Mouse (Mus musculus) limb, embryonic 14.5 days (tissue): ENCODE measurements at regions not wholly inside any gene's neighbourhood (a gene's known extent, or its start where the extent isn't known, plus 50 kb on each side); places are given as distances from the start of the nearest gene placed in this dataset.
A peak's percentile ranks its signal among the peaks of the same experiment; 100 is the strongest.

Source experiments
- ATAC-seq: fragments of 200-750 bp; cut with Nextera tagmentation; 2 replicates; pipeline ENCODE4 v1.8.0; 2017; ENCODE audit warnings: low read depth, moderate number of reproducible peaks, moderate TSS enrichment; ENCODE audit not compliant: low FRiP score
- DNase-seq: peaks from one replicate; pipeline ENCODE4 v3.0.0-alpha.2; 2015; ENCODE audit warnings: low spot score
- H3K27ac ChIP-seq: fragments of 300-500 bp; sonication (generic); replicated peaks from 2 replicates; pipeline ENCODE4 v1.5.1; 2014; ENCODE audit warnings: low read depth, mild to moderate bottlenecking, low read length, moderate library complexity, mixed read lengths
- H3K27me3 ChIP-seq: fragments of 300-500 bp; sonication (generic); 2 replicates; pipeline ENCODE4 v1.6.1; 2014; ENCODE audit warnings: low read length, mixed read lengths; ENCODE audit not compliant: control insufficient read depth, insufficient read depth
- H3K36me3 ChIP-seq: fragments of 300-500 bp; sonication (generic); 2 replicates; pipeline ENCODE4 v1.6.1; 2014; ENCODE audit warnings: mild to moderate bottlenecking, low read length, moderate library complexity, mixed read lengths; ENCODE audit not compliant: control insufficient read depth, insufficient read depth
- H3K4me1 ChIP-seq: fragments of 300-500 bp; sonication (generic); 2 replicates; pipeline ENCODE4 v1.6.1; 2014; ENCODE audit warnings: antibody characterized with exemption, low read length, mixed read lengths; ENCODE audit not compliant: control insufficient read depth, insufficient read depth
- H3K4me2 ChIP-seq: fragments of 300-500 bp; sonication (generic); replicated peaks from 2 replicates; pipeline ENCODE4 v1.6.1; 2014; ENCODE audit warnings: low read depth, mild to moderate bottlenecking, low read length, moderate library complexity; ENCODE audit not compliant: severe bottlenecking
- H3K4me3 ChIP-seq: fragments of 300-500 bp; sonication (generic); replicated peaks from 2 replicates; pipeline ENCODE4 v1.5.1; 2014; ENCODE audit warnings: low read length
- H3K9ac ChIP-seq: fragments of 300-500 bp; sonication (generic); 2 replicates; pipeline ENCODE4 v1.6.1; 2014; ENCODE audit warnings: mild to moderate bottlenecking, low read depth, low read length, moderate library complexity; ENCODE audit not compliant: severe bottlenecking
- H3K9me3 ChIP-seq: fragments of 300-500 bp; sonication (generic); 2 replicates; pipeline ENCODE4 v1.6.1; 2016; ENCODE audit warnings: low read length; ENCODE audit not compliant: control insufficient read depth
- POLR2A ChIP-seq: fragments of 200-500 bp; IDR thresholded peaks from 2 replicates; pipeline ENCODE4 v1.8.0; 2012; ENCODE audit warnings: inconsistent platforms, mild to moderate bottlenecking, moderate library complexity, borderline replicate concordance; ENCODE audit not compliant: insufficient read depth, insufficient read length; ENCODE audit errors: extremely low read depth
- WGBS: fragments of 180-500 bp; shearing (Covaris S2); extraction: QIAGEN DNeasy Blood & Tissue Kit; methylation state at CpG from one replicate; pipeline ENCODE4 v1.1.7; 2014; 5-methylcytosine and 5-hydroxymethylcytosine counted together

DNA sequence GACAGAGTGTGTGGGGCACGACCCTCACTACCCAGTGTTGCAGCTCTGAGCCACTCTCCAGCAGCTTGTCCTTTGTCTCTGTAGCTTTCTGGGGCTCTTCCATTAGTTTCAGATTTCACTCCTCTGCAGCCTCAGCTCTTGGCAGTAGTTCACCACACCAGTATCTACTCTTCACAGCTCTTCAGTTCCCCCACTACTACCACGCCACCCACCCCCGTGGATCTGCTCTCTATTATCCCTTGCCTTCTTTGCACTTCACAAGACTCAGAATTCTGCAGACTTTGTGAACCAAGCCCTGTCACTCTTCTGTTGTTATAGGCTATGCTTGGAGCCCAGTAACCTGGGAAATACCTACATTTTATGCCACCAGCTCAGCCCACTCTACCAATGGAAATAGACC lies 960.5 kb upstream of the B3galt2 start:
- no peak overlapping the region for H3K4me2 ChIP-seq
- ATAC-seq (no peak), DNase-seq (no peak)
- no peaks in the 10 kb centered on the region for H3K36me3 ChIP-seq
- no peaks in the 10 kb centered on the region for H3K27me3 ChIP-seq
- no peaks in the 10 kb centered on the region for H3K9me3 ChIP-seq
- no peak overlapping the region for H3K9ac ChIP-seq
- 69% methylated on average over 3 of the region's 3 CpGs for WGBS
- H3K4me3 ChIP-seq = no peak overlapping the region
- H3K27ac ChIP-seq = no peak overlapping the region
- no peaks in the 10 kb centered on the region for H3K4me1 ChIP-seq
- TF ChIP-seq POLR2A = no peak

GRCm38 (mm10) chr1:142688828-142689227 lies 951.6 kb upstream of the B3galt2 start:
- TF ChIP-seq POLR2A = no peak
- no peaks in the 10 kb centered on the region for H3K4me1 ChIP-seq
- no peak overlapping the region for H3K27ac ChIP-seq
- DNase-seq = no peak
- H3K9me3 ChIP-seq = no peaks in the 10 kb centered on the region
- no peaks in the 10 kb centered on the region for H3K36me3 ChIP-seq
- no peak overlapping the region for H3K4me3 ChIP-seq
- no peak for ATAC-seq
- no peaks in the 10 kb centered on the region for H3K27me3 ChIP-seq
- H3K4me2 ChIP-seq = no peak overlapping the region
- no peak overlapping the region for H3K9ac ChIP-seq

GRCm38 (mm10) chr1:142695179-142695578 lies 945.3 kb upstream of the B3galt2 start:
- Histone ChIP-seq H3K27me3 (no peaks in the 10 kb centered on the region), H3K36me3 (no peaks in the 10 kb centered on the region), H3K4me3 (no peak overlapping the region), H3K4me1 (no peaks in the 10 kb centered on the region), H3K27ac (no peak overlapping the region), H3K4me2 (no peak overlapping the region), H3K9ac (no peak overlapping the region), H3K9me3 (no peaks in the 10 kb centered on the region)
- ATAC-seq (no peak), DNase-seq (peak; percentile 26)
- no peak for TF ChIP-seq POLR2A
- WGBS = 8% methylated on average over 1 of the region's 1 CpGs

DNA sequence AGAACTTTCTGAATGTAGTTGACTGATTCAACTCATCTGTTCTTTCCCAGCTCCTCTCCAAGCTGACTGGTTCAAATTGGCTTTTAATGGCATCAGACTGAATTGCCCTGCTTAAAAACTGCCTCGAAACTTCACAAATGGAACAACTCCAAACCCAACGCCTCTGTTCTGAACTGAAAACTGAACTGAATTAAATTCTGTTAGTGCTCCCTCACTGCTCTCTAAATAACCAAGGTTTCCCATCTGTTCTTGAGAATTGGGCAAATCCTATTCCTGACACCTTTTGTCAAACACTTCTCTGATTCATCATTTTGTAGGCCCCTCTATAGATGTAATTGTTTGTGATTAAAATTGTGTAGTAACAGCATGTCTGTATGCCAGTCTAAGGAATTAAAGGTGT lies 932.2 kb upstream of the B3galt2 start:
- 73% methylated on average over 2 of the region's 2 CpGs for WGBS
- DNase-seq (no peak), ATAC-seq (no peak)
- Histone ChIP-seq H3K27me3 (no peaks in the 10 kb centered on the region), H3K36me3 (no peaks in the 10 kb centered on the region), H3K4me1 (no peaks in the 10 kb centered on the region), H3K4me2 (no peak overlapping the region), H3K9me3 (no peaks in the 10 kb centered on the region), H3K9ac (no peak overlapping the region), H3K27ac (no peak overlapping the region), H3K4me3 (no peak overlapping the region)
- no peak for TF ChIP-seq POLR2A

GRCm38 (mm10) chr1:142730259-142730658 lies 910.2 kb upstream of the B3galt2 start:
- no peak for TF ChIP-seq POLR2A
- Histone ChIP-seq H3K27ac (no peak overlapping the region), H3K4me3 (no peak overlapping the region), H3K9me3 (no peaks in the 10 kb centered on the region), H3K36me3 (no peaks in the 10 kb centered on the region), H3K27me3 (no peaks in the 10 kb centered on the region), H3K4me1 (no peaks in the 10 kb centered on the region), H3K9ac (no peak overlapping the region), H3K4me2 (no peak overlapping the region)
- peak; percentile 8 for DNase-seq
- ATAC-seq = no peak

DNA sequence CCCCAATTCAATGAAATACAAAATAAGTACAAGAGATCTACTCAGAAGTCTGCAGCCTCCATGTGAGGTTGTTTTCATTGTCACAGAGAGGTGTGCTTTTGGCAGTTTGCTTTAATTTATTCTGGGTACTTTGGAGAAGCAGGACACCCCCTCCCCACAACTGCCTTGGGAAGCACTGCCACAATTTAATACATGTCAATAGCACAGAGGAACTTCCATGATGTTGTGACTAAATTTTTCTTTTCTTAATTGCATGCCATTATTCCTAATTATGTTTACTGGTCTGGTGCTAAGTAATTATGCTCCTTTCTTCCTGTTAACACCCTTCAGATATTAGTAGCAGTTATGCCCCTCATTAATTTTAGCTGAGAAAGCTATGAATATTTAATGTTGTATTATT lies 906.4 kb upstream of the B3galt2 start:
- no peak for TF ChIP-seq POLR2A
- H3K4me1 ChIP-seq = no peaks in the 10 kb centered on the region
- H3K9me3 ChIP-seq = no peaks in the 10 kb centered on the region
- H3K27ac ChIP-seq = no peak overlapping the region
- no peak overlapping the region for H3K4me2 ChIP-seq
- no peak overlapping the region for H3K9ac ChIP-seq
- H3K36me3 ChIP-seq = no peaks in the 10 kb centered on the region
- DNase-seq (no peak), ATAC-seq (no peak)
- no peak overlapping the region for H3K4me3 ChIP-seq
- H3K27me3 ChIP-seq = no peaks in the 10 kb centered on the region
